Mouse (Mus musculus): ENCODE results near the gene Ankrd33. TPM values are rescaled to one million over a fixed set of nuclear protein-coding genes. Genes with fewer than 3 reads are reported as not detected.

Gene Ankrd33
- polyA plus RNA-seq (2017; shearing (Covaris generic)): not detected

DNA sequence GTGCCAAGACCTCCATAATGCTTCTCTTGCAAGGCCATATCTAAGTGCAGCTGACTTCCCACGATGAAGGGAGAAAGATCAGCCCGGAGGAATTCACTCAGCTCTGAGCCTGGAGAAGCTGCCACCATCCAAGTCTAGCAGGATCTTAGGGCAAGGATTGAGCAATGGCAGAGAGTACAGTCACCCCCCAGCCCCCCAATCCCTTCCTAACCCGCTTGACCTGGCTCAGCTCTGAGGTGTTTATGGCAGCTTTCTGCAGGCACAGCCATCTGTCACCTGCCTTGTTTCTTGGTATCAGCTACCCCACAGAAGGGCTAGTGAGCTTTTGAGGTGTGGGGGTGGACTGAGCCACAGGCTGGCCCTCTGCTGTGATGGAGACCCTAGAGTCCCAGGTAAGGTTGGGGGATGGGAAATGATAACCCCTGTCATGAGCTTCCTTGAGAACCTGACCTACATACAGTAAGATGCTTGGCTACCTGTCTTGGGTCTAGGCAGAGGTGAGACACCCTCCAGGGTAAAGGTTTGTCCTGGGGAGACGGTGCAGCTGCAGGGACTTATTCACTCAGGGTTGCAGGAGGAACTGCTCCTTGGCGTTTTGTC is at the start of gene Ankrd33:
Gene Ankrd33, plus strand, starts transcription at position 245 of the 600 bp plus-strand sequence.

DNA sequence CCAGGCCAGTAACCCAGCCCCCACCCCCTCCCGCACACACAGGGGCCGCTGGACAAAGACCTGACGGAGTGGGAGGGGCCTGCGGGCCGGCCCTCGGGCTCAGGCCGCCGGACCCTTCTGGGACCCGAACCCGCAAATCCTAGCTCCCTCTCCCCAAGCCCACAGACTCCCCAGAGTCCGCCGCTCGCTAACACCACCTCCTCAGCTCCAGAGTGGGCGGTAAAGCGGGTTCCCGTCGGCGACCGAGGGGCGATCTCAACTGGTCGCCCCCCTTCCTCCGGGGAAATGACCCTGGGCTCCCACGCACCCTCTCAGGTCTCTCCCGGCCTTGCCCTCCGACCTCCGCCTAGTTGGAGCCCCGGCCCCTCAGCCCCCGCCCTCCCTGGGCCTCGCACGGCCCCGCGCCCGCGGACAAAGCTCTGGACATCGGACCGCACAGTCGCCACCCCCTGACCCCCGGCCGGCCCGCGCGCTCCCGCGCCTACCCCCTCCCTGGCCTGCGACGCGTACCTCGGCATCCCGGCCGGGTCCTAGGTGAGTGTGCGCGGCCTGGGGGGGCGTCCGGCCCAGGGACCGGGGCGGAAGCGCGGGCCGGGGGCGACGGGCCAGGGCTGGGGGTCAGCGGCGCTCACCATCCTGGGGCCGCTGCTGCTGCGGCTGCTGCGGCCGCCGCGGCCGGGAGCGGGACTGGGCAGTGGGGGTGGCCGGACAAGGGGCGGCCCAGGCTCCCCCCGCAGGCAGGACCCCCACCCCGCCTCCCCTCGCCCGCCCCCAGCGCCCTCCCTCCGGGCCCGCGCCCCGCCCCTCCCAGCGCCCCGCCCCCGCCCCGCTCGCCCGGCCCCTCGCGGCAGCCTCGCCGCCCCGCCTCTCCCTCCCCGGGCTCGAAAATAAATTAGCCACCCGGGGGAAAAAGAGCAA is 37.5 kb upstream of the Ankrd33 start, which contains the start of gene Fignl2:
Gene Fignl2, minus strand, starts transcription at position 755 of the 918 bp plus-strand sequence.

DNA sequence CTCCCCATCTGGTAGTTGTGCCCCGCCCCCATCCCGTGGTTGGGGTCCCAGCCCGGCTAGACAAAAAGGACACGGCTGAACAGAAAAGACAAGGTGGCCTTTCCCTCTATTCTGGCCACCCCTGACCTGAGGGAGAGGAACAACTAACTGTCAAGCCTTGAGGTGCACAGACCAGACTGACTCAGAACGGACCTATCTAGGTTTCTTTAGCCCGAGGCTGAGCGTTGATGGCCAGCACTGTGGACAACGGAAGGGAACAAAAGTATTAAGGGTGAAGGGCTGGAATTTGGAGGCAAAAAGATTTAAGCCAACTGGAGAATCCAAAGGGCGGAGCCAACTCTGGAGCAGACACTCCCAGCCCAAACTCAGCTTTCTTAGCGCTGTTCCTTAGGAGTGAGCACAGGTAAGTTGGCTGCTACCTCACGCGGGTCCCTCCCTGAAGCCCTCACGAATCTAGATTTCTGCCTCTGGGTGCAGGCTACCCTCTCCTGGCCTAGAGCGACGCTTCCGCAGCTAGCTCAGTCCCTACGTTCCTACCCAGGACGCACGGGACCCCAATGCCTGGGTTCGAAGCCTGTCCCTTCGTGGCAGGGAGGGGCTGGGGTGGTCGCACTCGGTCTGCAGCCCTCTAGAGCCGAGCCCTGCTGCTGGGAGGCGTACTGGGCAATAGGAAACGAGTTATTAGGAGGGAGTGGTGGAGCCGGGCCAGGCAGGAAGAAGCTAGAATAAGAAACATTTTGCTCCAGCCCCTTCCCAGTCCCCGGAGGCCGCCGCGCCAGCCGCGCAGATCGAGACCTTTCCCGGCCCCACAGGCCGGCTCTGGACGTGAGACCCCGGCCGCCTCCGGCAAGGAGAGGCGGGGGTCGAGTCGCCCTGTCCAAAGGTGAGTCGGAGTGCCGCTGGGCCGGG is 12.9 kb downstream of the Ankrd33 start, which contains the start of gene Acvrl1:
Gene Acvrl1, plus strand, starts transcription at position 342 of the 909 bp plus-strand sequence.

Other genes starting within 250 kb of the Ankrd33 start
- 1 to 10 TPM in 1 of 2 experiments, under 1 TPM in 1; 0.22 to 4.1 TPM for gene Scn8a, start 245.9 kb upstream of the Ankrd33 start, polyA plus RNA-seq (2017; shearing (Covaris generic))
- gene Gm47841, start 68.4 kb upstream of the Ankrd33 start, polyA plus RNA-seq (2017; shearing (Covaris generic)): under 1 TPM in 1 of 2 experiments, not detected in 1; 0.19 TPM
- gene Fignl2, start 37.2 kb upstream of the Ankrd33 start, polyA plus RNA-seq (2017; shearing (Covaris generic)): under 1 TPM; 0.12 to 0.54 TPM
- 1 to 10 TPM; 3.9 to 5.3 TPM for gene Acvrl1, start 12.8 kb downstream of the Ankrd33 start, polyA plus RNA-seq (2017; shearing (Covaris generic))
- 1 to 10 TPM; 1.8 to 3.8 TPM for gene Acvr1b, start 58.3 kb downstream of the Ankrd33 start, polyA plus RNA-seq (2017; shearing (Covaris generic))
- 10 to 100 TPM in 1 of 2 experiments, 1 to 10 TPM in 1; 5.2 to 18.9 TPM for gene Grasp, start 108.4 kb downstream of the Ankrd33 start, polyA plus RNA-seq (2017; shearing (Covaris generic))
- gene Nr4a1, start 138.5 kb downstream of the Ankrd33 start, polyA plus RNA-seq (2017; shearing (Covaris generic)): 100 to 1,000 TPM in 1 of 2 experiments, 10 to 100 TPM in 1; 34.6 to 106 TPM
- 10 to 100 TPM; 58.8 to 63.1 TPM for gene Atg101, start 168.5 kb downstream of the Ankrd33 start, polyA plus RNA-seq (2017; shearing (Covaris generic))
- gene 6030408B16Rik, start 177.5 kb downstream of the Ankrd33 start, polyA plus RNA-seq (2017; shearing (Covaris generic)): under 1 TPM in 1 of 2 experiments, not detected in 1; 0.55 TPM

All from inflammation-experienced regulatory T-cells (primary cell).